Mouse (Mus musculus) CH12.LX (cell line): ENCODE measurements around the gene March1. TPM values are rescaled to one million over a fixed set of nuclear protein-coding genes. Genes with fewer than 3 reads are reported as not detected.
A peak's percentile ranks its signal among the peaks of the same experiment; 100 is the strongest.

Source experiments
- DNase-seq: peaks from one replicate; pipeline ENCODE4 v3.0.0-alpha.2; 2013; ENCODE audit errors: extremely low read depth
- H3K27ac ChIP-seq: 2 replicates; pipeline ENCODE4 v1.5.1; 2012; ENCODE audit warnings: low read depth, mild to moderate bottlenecking, control low read depth, moderate library complexity; ENCODE audit not compliant: insufficient read depth
- H3K27me3 ChIP-seq: replicated peaks from 2 replicates; pipeline ENCODE3; 2012; ENCODE audit warnings: inconsistent platforms
- H3K36me3 ChIP-seq, 2 experiments: replicated peaks in 1 of 2; 2 replicates each; pipeline versions ENCODE3 to v1.6.1; 2012; ENCODE audit warnings: inconsistent platforms in 1 of 2, low read length in 1 of 2, mild to moderate bottlenecking in 1 of 2, mixed read lengths in 1 of 2, moderate library complexity in 1 of 2; ENCODE audit not compliant: control insufficient read depth in 1 of 2, insufficient read depth in 1 of 2
- H3K4me1 ChIP-seq, 2 experiments: 2 replicates each; pipeline ENCODE4 v1.6.1; 2012; ENCODE audit warnings: inconsistent platforms in 1 of 2, moderate library complexity in 1 of 2; ENCODE audit not compliant: insufficient read depth in 2 of 2, control insufficient read depth in 1 of 2
- H3K4me2 ChIP-seq: 2 replicates; pipeline ENCODE4 v1.6.1; 2012; ENCODE audit warnings: low read depth, mild to moderate bottlenecking, control low read depth; ENCODE audit not compliant: poor library complexity, insufficient read depth, severe bottlenecking
- H3K4me3 ChIP-seq, 3 experiments: fragments of 150-350 bp in 1 of 3; sonication (generic) in 1 of 3; replicated peaks in 1 of 3; 2 replicates each; pipeline versions ENCODE3 to v1.5.1; 2011 to 2012; ENCODE audit warnings: low read depth in 2 of 3, low read length in 2 of 3, mild to moderate bottlenecking in 2 of 3, moderate library complexity in 2 of 3, control low read depth in 1 of 3, improper control_type of control experiment in 1 of 3, inconsistent platforms in 1 of 3, mixed read lengths in 1 of 3; ENCODE audit not compliant: poor library complexity in 1 of 3
- H3K79me2 ChIP-seq: replicated peaks from 2 replicates; pipeline ENCODE4 v1.6.1; 2012; ENCODE audit warnings: mild to moderate bottlenecking, moderate library complexity; ENCODE audit not compliant: control insufficient read depth, poor library complexity, insufficient read depth, severe bottlenecking; ENCODE audit errors: extremely low read depth
- H3K9ac ChIP-seq: 2 replicates; pipeline ENCODE4 v1.6.1; 2012; ENCODE audit warnings: low read depth, mild to moderate bottlenecking, control low read depth, moderate library complexity; ENCODE audit not compliant: insufficient read depth
- H3K9me3 ChIP-seq: replicated peaks from 2 replicates; pipeline ENCODE3; 2012; ENCODE audit warnings: low read length, inconsistent platforms, mixed read lengths
- BHLHE40 ChIP-seq: IDR thresholded peaks from 2 replicates; pipeline ENCODE4 v1.6.1; 2011; ENCODE audit warnings: mild to moderate bottlenecking, low read depth, low read length, improper control_type of control experiment
- CHD1 ChIP-seq: IDR thresholded peaks from 2 replicates; pipeline ENCODE4 v1.6.1; 2012; ENCODE audit warnings: low read depth, low read length, improper control_type of control experiment, inconsistent platforms
- CTCF ChIP-seq, 2 experiments: IDR thresholded peaks in 1 of 2; conservative IDR thresholded peaks in 1 of 2; 2 replicates each; pipeline ENCODE4 v1.5.1; 2011 to 2012; ENCODE audit warnings: low read depth in 2 of 2, low read length in 2 of 2, improper control_type of control experiment in 1 of 2, inconsistent platforms in 1 of 2, mild to moderate bottlenecking in 1 of 2, moderate library complexity in 1 of 2
- GABPA ChIP-seq: IDR thresholded peaks from 2 replicates; pipeline ENCODE4 v1.6.1; 2012; ENCODE audit warnings: low read depth, low read length, improper control_type of control experiment, inconsistent platforms; ENCODE audit not compliant: insufficient replicate concordance
- HCFC1 ChIP-seq: IDR thresholded peaks from 2 replicates; pipeline ENCODE4 v1.6.1; 2012; ENCODE audit warnings: low read depth, mild to moderate bottlenecking, inconsistent platforms, low read length, improper control_type of control experiment
- JUN ChIP-seq: IDR thresholded peaks from 2 replicates; pipeline ENCODE4 v1.6.1; 2011; ENCODE audit warnings: low read depth, mild to moderate bottlenecking, low read length, improper control_type of control experiment, moderate library complexity; ENCODE audit not compliant: insufficient read depth
- MAFK ChIP-seq: IDR thresholded peaks from 2 replicates; pipeline ENCODE4 v1.6.1; 2011; ENCODE audit warnings: low read length, improper control_type of control experiment; ENCODE audit not compliant: insufficient replicate concordance
- MAZ ChIP-seq: IDR thresholded peaks from 2 replicates; pipeline ENCODE4 v1.6.1; 2012; ENCODE audit warnings: low read depth, mild to moderate bottlenecking, inconsistent platforms, low read length, improper control_type of control experiment, moderate library complexity
- MEF2A ChIP-seq: IDR thresholded peaks from 2 replicates; pipeline ENCODE4 v1.6.1; 2014; ENCODE audit warnings: low read depth, mild to moderate bottlenecking, inconsistent platforms, low read length, improper control_type of control experiment, borderline replicate concordance
- MXI1 ChIP-seq: IDR thresholded peaks from 2 replicates; pipeline ENCODE4 v1.6.1; 2011; ENCODE audit warnings: mild to moderate bottlenecking, low read depth, low read length, improper control_type of control experiment
- NELFE ChIP-seq: IDR thresholded peaks from 2 replicates; pipeline ENCODE4 v1.6.1; 2011; ENCODE audit warnings: low read depth, low read length, improper control_type of control experiment
- PAX5 ChIP-seq: IDR thresholded peaks from 2 replicates; pipeline ENCODE4 v1.6.1; 2012; ENCODE audit warnings: low read length, inconsistent platforms, mixed read lengths
- POLR2A ChIP-seq: IDR thresholded peaks from 2 replicates; pipeline ENCODE4 v1.6.1; 2011; ENCODE audit warnings: low read depth, mild to moderate bottlenecking, improper control_type of control experiment, low read length
- POLR2AphosphoS2 ChIP-seq: IDR thresholded peaks from 2 replicates; pipeline ENCODE4 v1.6.1; 2011; ENCODE audit warnings: low read depth, low read length, improper control_type of control experiment
- SIN3A ChIP-seq: IDR thresholded peaks from 2 replicates; pipeline ENCODE4 v1.6.1; 2012; ENCODE audit warnings: low read length, improper control_type of control experiment, inconsistent platforms
- TBP ChIP-seq: conservative IDR thresholded peaks from 2 replicates; pipeline ENCODE4 v1.6.1; 2011; ENCODE audit warnings: low read depth, low read length, improper control_type of control experiment
- UBTF ChIP-seq: IDR thresholded peaks from 2 replicates; pipeline ENCODE4 v1.6.1; 2012; ENCODE audit warnings: low read depth, mild to moderate bottlenecking, inconsistent platforms, low read length, improper control_type of control experiment, moderate library complexity
- USF1 ChIP-seq: IDR thresholded peaks from 2 replicates; pipeline ENCODE4 v1.6.1; 2014; ENCODE audit warnings: low read depth, mild to moderate bottlenecking, inconsistent platforms, low read length, improper control_type of control experiment
- USF2 ChIP-seq: conservative IDR thresholded peaks from 2 replicates; pipeline ENCODE4 v1.6.1; 2011; ENCODE audit warnings: low read depth, low read length, improper control_type of control experiment
- ZC3H11A ChIP-seq: IDR thresholded peaks from 2 replicates; pipeline ENCODE4 v1.6.1; 2012; ENCODE audit warnings: low read depth, mild to moderate bottlenecking, inconsistent platforms, low read length, improper control_type of control experiment
- ZKSCAN1 ChIP-seq: IDR thresholded peaks from 2 replicates; pipeline ENCODE4 v1.6.1; 2012; ENCODE audit warnings: low read depth, inconsistent platforms, low read length, improper control_type of control experiment, borderline replicate concordance
- ZMIZ1 ChIP-seq: IDR thresholded peaks from 2 replicates; pipeline ENCODE4 v1.6.1; 2012; ENCODE audit warnings: low read depth, mild to moderate bottlenecking, inconsistent platforms, low read length, improper control_type of control experiment
- dilution Hi-C: fragments of 300-500 bp; cut with MboI; formaldehyde crosslinking; loops from 2 replicates; pipeline ENCODE4 v1.14.3; 2020; ENCODE audit warnings: low sequenced_read_pairs; ENCODE audit not compliant: extremely low pct_unique_long_range_greater_than_20kb, extremely low pct_ligation_motif_present
- in situ Hi-C: fragments of 300-500 bp; cut with MboI; formaldehyde crosslinking; loops from 3 replicates; pipeline ENCODE4 v1.14.3; 2019; ENCODE audit warnings: low sequenced_read_pairs, low pct_ligation_motif_present, low pct_unique_long_range_greater_than_20kb, mixed read lengths
- polyA plus RNA-seq: library from polyadenylated mRNA; unstranded; fragments of >175 nt; gene quantifications from 2 replicates; pipeline ENCODE4 v1.2.1, GENCODE M21; 2012; ENCODE audit warnings: low read depth; ENCODE audit not compliant: insufficient read length
- total RNA-seq, 2 experiments: library from RNA; depleted of rRNA; stranded (reverse); fragments of 300-350 nt in 1 of 2; fragments of >200 nt in 1 of 2; gene quantifications; 2 replicates each; pipeline ENCODE4 v1.2.3; 2012 to 2014

The March1 gene
- total and polyA plus RNA-seq, 3 experiments = 0.16 to 0.21 TPM; not detected in 1

DNA sequence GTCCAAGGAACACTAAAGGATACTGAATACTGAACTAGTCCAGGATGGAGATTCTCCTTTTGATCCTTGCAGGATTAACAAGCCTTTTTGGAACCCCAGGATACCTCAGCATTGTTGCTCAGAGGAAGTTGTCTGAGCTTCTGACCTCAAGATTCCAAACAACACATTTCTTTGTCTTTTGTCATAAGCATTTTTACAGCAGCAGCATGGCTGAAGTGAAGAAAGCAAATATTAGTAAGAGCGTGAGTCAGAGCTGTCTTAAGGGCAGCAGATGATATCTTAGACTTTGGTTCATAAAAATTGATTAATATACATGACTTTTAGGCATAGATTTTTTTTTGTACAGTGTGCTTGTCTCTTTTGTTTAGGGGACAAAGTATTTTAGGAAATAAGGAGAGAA, 27.8 kb downstream of the March1 start:
- Histone ChIP-seq H3K4me3 (no peak overlapping the region), H3K27me3 (no peaks in the 10 kb centered on the region), H3K9ac (no peak overlapping the region), H3K9me3 (no peaks in the 10 kb centered on the region), H3K36me3 (no peaks in the 10 kb centered on the region), H3K79me2 (no peaks in the 10 kb centered on the region), H3K4me1 (peaks cover 0 to 6% of the 10 kb centered on the region in 2 experiments; a peak in 2 of 4 replicates), H3K27ac (no peak overlapping the region), H3K4me2 (no peak overlapping the region)
- dilution Hi-C loops = no loop called here
- DNase-seq = no peak
- TF ChIP-seq USF1 = no peak
- TF ChIP-seq USF2 = no peak
- no peak for TF ChIP-seq MAFK
- no peak for TF ChIP-seq TBP
- no peak for TF ChIP-seq MAZ
- no peak for TF ChIP-seq BHLHE40
- TF ChIP-seq CTCF (conservative IDR thresholded peaks at IDR 0.05 in 1 of 2, IDR thresholded peaks at IDR 0.05 in 1 of 2; ENCODE audit: low read depth in 2 of 2, low read length in 2 of 2) = no peak
- no peak for TF ChIP-seq MEF2A
- no peak for TF ChIP-seq CHD1
- no peak for TF ChIP-seq ZMIZ1
- no peak for TF ChIP-seq MXI1
- no peak for TF ChIP-seq JUN
- TF ChIP-seq PAX5 = no peak
- TF ChIP-seq SIN3A = no peak
- TF ChIP-seq UBTF = no peak
- no peak for TF ChIP-seq POLR2A
- TF ChIP-seq ZKSCAN1 = no peak
- TF ChIP-seq HCFC1 = no peak
- in situ Hi-C loops = no loop called here

DNA sequence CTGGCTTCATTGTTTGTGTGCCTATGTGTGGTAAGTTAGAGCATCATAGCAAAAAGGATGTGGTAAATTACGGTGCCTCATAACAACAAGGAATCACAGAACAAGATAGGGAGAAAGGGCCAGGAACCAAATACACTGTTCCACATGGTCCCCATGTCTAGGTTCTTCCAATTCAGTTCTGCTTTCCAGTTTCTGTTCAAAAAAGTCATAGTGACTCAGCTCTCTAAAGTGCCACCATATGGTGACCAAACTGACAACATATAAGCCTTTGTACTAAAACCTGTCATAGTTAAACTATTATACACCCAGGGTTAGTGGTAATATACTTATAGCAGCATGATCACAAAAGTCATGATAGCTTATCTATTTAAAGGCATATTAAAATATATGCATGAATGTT, 28.2 kb downstream of the March1 start:
- dilution Hi-C loops = no loop called here

More for the DNA sequence above, 28.2 kb downstream of the March1 start:
- Histone ChIP-seq H3K27me3 (no peaks in the 10 kb centered on the region), H3K36me3 (no peaks in the 10 kb centered on the region), H3K9ac (no peak overlapping the region), H3K4me1 (peaks cover 0 to 6% of the 10 kb centered on the region in 2 experiments; a peak in 2 of 4 replicates), H3K9me3 (no peaks in the 10 kb centered on the region), H3K4me2 (no peak overlapping the region), H3K4me3 (no peak overlapping the region), H3K27ac (no peak overlapping the region), H3K79me2 (no peaks in the 10 kb centered on the region)
- peak; percentile 7 for DNase-seq
- in situ Hi-C loops = no loop called here
- TF ChIP-seq BHLHE40 (no peak), NELFE (no peak), ZC3H11A (no peak), MXI1 (no peak), POLR2AphosphoS2 (no peak), GABPA (no peak), CTCF (conservative IDR thresholded peaks at IDR 0.05 in 1 of 2, IDR thresholded peaks at IDR 0.05 in 1 of 2; ENCODE audit: low read depth in 2 of 2, low read length in 2 of 2) (no peak)
